Mouse (Mus musculus): ENCODE measurements around the gene Nfe2l1.

DNA sequence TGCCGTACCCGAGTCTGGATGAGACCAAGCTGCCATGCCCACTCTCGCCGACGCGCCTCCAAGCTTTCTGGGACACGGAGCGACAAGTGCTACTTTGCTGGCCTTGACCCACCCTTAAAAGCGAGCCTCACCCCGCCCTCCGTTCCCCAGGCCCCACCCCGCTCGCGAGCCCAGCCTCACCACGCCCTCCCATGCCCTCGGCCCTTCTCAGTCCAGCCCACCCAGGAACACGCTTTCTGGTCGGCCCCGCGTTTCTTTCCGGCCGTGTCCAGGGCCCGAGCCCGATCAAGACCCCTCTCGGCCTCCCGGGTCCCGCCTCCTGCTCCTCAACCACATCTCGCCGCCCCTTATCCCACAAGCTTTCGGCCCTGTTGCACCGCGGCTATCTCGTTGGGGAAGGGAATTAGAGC lies 360 bp downstream of the Nfe2l1 start:
- TF ChIP-seq POLR2A (IDR thresholded peaks at IDR 0.05; ENCODE audit: insufficient read depth, low read depth, low read length) (peak; percentile 98), CTCF (IDR thresholded peaks at IDR 0.05) (peak; percentile 49), EP300 (IDR thresholded peaks at IDR 0.05; ENCODE audit: insufficient read depth, low read depth, low read length) (peak; percentile 69; the same call in 1 of the 2 replicates)
